Mouse (Mus musculus) natural killer cell, adult 2 months (primary cell): ENCODE data around the gene Raly.
"Not testable (repeated sequence)": the region's sequence is repeated elsewhere in the genome, so short reads cannot be mapped to it uniquely, and the experiment has no call there.

Experiments used
- DNase-seq, 2 experiments: peaks; one replicate each; pipeline ENCODE4 v3.0.0; 2022; ENCODE audit warnings: low spot score in 2 of 2

Gene Raly

GRCm38 (mm10) chr2:154836537-154836936 lies 45.6 kb downstream of the Raly start:
- peak; percentile 5 to 34 for DNase-seq

GRCm38 (mm10) chr2:154848086-154848485 lies 57.2 kb downstream of the Raly start:
- DNase-seq, result no peak

GRCm38 (mm10) chr2:154855383-154855782 lies 64.5 kb downstream of the Raly start:
- DNase-seq, result peak; percentile 27 to 62

GRCm38 (mm10) chr2:154863672-154864071 lies 72.8 kb downstream of the Raly start:
- DNase-seq, result no peak

- no peak for DNase-seq
These were observed 74.8 kb downstream of the Raly start for GRCm38 (mm10) chr2:154865696-154866095.

GRCm38 (mm10) chr2:154868106-154868505 lies 77.2 kb downstream of the Raly start:
- no peak for DNase-seq

GRCm38 (mm10) chr2:154869954-154870641 lies 79.2 kb downstream of the Raly start:
- no peak for DNase-seq

GRCm38 (mm10) chr2:154876621-154877020 lies 85.7 kb downstream of the Raly start:
- DNase-seq, result no peak

GRCm38 (mm10) chr2:154891585-154891984 lies 100.7 kb downstream of the Raly start:
- no peak for DNase-seq

GRCm38 (mm10) chr2:154892201-154893044 lies 101.5 kb downstream of the Raly start, which contains the start of gene Eif2s2:
Gene Eif2s2, minus strand, starts transcription at chr2:154892935.
- peak; percentile 92 to 94 for DNase-seq

GRCm38 (mm10) chr2:154893045-154893385 lies 102.1 kb downstream of the Raly start:
- no peak for DNase-seq

- no peak for DNase-seq
These were observed 102.7 kb downstream of the Raly start for GRCm38 (mm10) chr2:154893548-154893947.

GRCm38 (mm10) chr2:154899004-154899403 lies 108.1 kb downstream of the Raly start:
- not testable (repeated sequence) for DNase-seq

GRCm38 (mm10) chr2:154899412-154899811 lies 108.5 kb downstream of the Raly start:
- not testable (repeated sequence) for DNase-seq

GRCm38 (mm10) chr2:154902111-154902510 lies 111.2 kb downstream of the Raly start:
- no peak for DNase-seq

- DNase-seq, result no peak
These were observed 114.9 kb downstream of the Raly start for GRCm38 (mm10) chr2:154905796-154906195.

GRCm38 (mm10) chr2:154908223-154908622 lies 117.3 kb downstream of the Raly start:
- DNase-seq, result not testable (repeated sequence)

- peak in 1 of 2 experiments; percentile 8 for DNase-seq
These were observed 118.9 kb downstream of the Raly start for GRCm38 (mm10) chr2:154909789-154910188.

GRCm38 (mm10) chr2:154915922-154916541 lies 125.1 kb downstream of the Raly start:
- DNase-seq, result no peak

- peak in 1 of 2 experiments; percentile 15 for DNase-seq
These were observed 125.7 kb downstream of the Raly start for GRCm38 (mm10) chr2:154916547-154916946.
